Mouse (Mus musculus): ENCODE measurements around the gene Scgb1b19.
"Not testable (repeated sequence)": the region's sequence is repeated elsewhere in the genome, so short reads cannot be mapped to it uniquely, and the experiment has no call there.

DNA sequence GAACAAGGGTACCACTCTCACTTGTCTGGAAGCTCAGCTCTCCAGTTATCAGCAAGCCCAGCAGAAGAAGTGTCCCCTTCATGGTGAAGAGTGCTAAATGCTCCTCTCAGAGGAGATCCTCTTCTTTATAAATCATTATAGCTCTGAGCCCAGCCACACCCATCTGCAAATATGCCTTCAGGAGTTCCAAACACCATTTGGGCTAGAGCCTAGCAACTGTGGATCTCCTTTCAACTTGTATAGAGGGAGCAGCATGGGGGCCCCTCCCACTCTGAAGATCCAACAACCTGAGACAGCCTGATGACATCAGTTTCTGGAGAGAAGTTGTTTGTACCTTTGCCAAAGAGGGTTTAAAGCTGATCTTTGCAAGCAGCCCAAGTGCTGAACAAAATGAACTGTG lies 6.9 kb upstream of the Scgb1b19 start, which contains the start of gene Scgb2b19:
- not testable (repeated sequence) for TF ChIP-seq POLR2A (IDR thresholded peaks at IDR 0.05; ENCODE audit: borderline replicate concordance, insufficient read depth, low read length); CTCF (IDR thresholded peaks at IDR 0.05; ENCODE audit: borderline replicate concordance, insufficient read depth, low read depth, low read length)
